Mouse (Mus musculus): ENCODE data around the gene Auh. TPM values are rescaled to one million over a fixed set of nuclear protein-coding genes. Genes with fewer than 3 reads are reported as not detected.

The Auh gene
- total RNA-seq, 2 experiments from 2014 or later: 73.3 to 81.6 TPM

GRCm38 (mm10) chr13:52853536-52853935 lies 75.9 kb downstream of the Auh start:
- no peak for DNase-seq (ENCODE audit: extremely low spot score in 1 of 2, low spot score in 2 of 2)
- intact Hi-C loops (cut with DNase I): no loop called here

- intact Hi-C loops (cut with DNase I): no loop called here
- DNase-seq (ENCODE audit: extremely low spot score in 1 of 2, low spot score in 2 of 2): no peak
Measured at GRCm38 (mm10) chr13:52851886-52852285, 77.6 kb downstream of the Auh start.

- intact Hi-C loops (cut with DNase I): no loop called here
- DNase-seq (ENCODE audit: extremely low spot score in 1 of 2, low spot score in 2 of 2): no peak
Measured at GRCm38 (mm10) chr13:52850024-52850723, 79.3 kb downstream of the Auh start.

GRCm38 (mm10) chr13:52849394-52849801 lies 80.1 kb downstream of the Auh start:
- no peak for DNase-seq (ENCODE audit: extremely low spot score in 1 of 2, low spot score in 2 of 2)
- intact Hi-C loops (cut with DNase I): no loop called here

- intact Hi-C loops (cut with DNase I): no loop called here
- DNase-seq (ENCODE audit: extremely low spot score in 1 of 2, low spot score in 2 of 2): no peak
Measured at GRCm38 (mm10) chr13:52847481-52847880, 82.0 kb downstream of the Auh start.

GRCm38 (mm10) chr13:52847071-52847470 lies 82.4 kb downstream of the Auh start:
- DNase-seq (ENCODE audit: extremely low spot score in 1 of 2, low spot score in 2 of 2): no peak
- intact Hi-C loops (cut with DNase I): no loop called here

- intact Hi-C loops (cut with DNase I): no loop called here
- no peak for DNase-seq (ENCODE audit: extremely low spot score in 1 of 2, low spot score in 2 of 2)
Measured at GRCm38 (mm10) chr13:52845618-52846017, 83.9 kb downstream of the Auh start.

GRCm38 (mm10) chr13:52843536-52844178 lies 85.8 kb downstream of the Auh start:
- intact Hi-C loops (cut with DNase I): no loop called here
- DNase-seq (ENCODE audit: extremely low spot score in 1 of 2, low spot score in 2 of 2): no peak

GRCm38 (mm10) chr13:52836231-52836630 lies 93.2 kb downstream of the Auh start:
- DNase-seq (ENCODE audit: extremely low spot score in 1 of 2, low spot score in 2 of 2): no peak
- intact Hi-C loops (cut with DNase I): no loop called here

GRCm38 (mm10) chr13:52834591-52834990 lies 94.9 kb downstream of the Auh start:
- intact Hi-C loops (cut with DNase I): no loop called here
- DNase-seq (ENCODE audit: extremely low spot score in 1 of 2, low spot score in 2 of 2): no peak

- intact Hi-C loops (cut with DNase I): no loop called here
- no peak for DNase-seq (ENCODE audit: extremely low spot score in 1 of 2, low spot score in 2 of 2)
Measured at GRCm38 (mm10) chr13:52833748-52834147, 95.7 kb downstream of the Auh start.

- intact Hi-C loops (cut with DNase I): no loop called here
- no peak for DNase-seq (ENCODE audit: extremely low spot score in 1 of 2, low spot score in 2 of 2)
Measured at GRCm38 (mm10) chr13:52833220-52833619, 96.3 kb downstream of the Auh start.

- no peak for DNase-seq (ENCODE audit: extremely low spot score in 1 of 2, low spot score in 2 of 2)
- intact Hi-C loops (cut with DNase I): no loop called here
Measured at GRCm38 (mm10) chr13:52832481-52833170, 96.9 kb downstream of the Auh start.

GRCm38 (mm10) chr13:52831037-52831757 lies 98.3 kb downstream of the Auh start:
- DNase-seq (ENCODE audit: extremely low spot score in 1 of 2, low spot score in 2 of 2): no peak
- intact Hi-C loops (cut with DNase I): no loop called here

- intact Hi-C loops (cut with DNase I): no loop called here
- no peak for DNase-seq (ENCODE audit: extremely low spot score in 1 of 2, low spot score in 2 of 2)
Measured at GRCm38 (mm10) chr13:52828946-52829523, 100.4 kb downstream of the Auh start.

GRCm38 (mm10) chr13:52828217-52828616 lies 101.3 kb downstream of the Auh start:
- no peak for DNase-seq (ENCODE audit: extremely low spot score in 1 of 2, low spot score in 2 of 2)
- intact Hi-C loops (cut with DNase I): no loop called here

GRCm38 (mm10) chr13:52826666-52827065 lies 102.8 kb downstream of the Auh start:
- DNase-seq (ENCODE audit: extremely low spot score in 1 of 2, low spot score in 2 of 2): no peak
- intact Hi-C loops (cut with DNase I): no loop called here

- intact Hi-C loops (cut with DNase I): loop anchor here (5.0 kb wide), 1 partner anchor 153 kb away; no protein-coding TSS in a partner anchor
- no peak for DNase-seq (ENCODE audit: extremely low spot score in 1 of 2, low spot score in 2 of 2)
Measured at GRCm38 (mm10) chr13:52824754-52825153, 104.7 kb downstream of the Auh start.

All from left cerebral cortex, postnatal 10 days (tissue).